Mouse (Mus musculus) C2C12 (cell line): ENCODE measurements around the gene Ankrd40. TPM values are rescaled to one million over a fixed set of nuclear protein-coding genes. Genes with fewer than 3 reads are reported as not detected.

Source experiments
- H3K27me3 ChIP-seq: one replicate; pipeline ENCODE4 v1.6.1; 2011; ENCODE audit not compliant: control insufficient read depth, insufficient read depth, insufficient read length
- H3K36me3 ChIP-seq: one replicate; pipeline ENCODE4 v1.6.1; 2011; ENCODE audit not compliant: control insufficient read depth, insufficient read depth
- H3K4me3 ChIP-seq: one replicate; pipeline ENCODE4 v1.5.1; 2011; ENCODE audit warnings: mild to moderate bottlenecking, control low read depth; ENCODE audit not compliant: poor library complexity, insufficient read depth, severe bottlenecking
- H3K79me2 ChIP-seq: one replicate; pipeline ENCODE4 v1.6.1; 2011; ENCODE audit not compliant: control insufficient read depth, insufficient read depth
- H3K79me3 ChIP-seq: one replicate; pipeline ENCODE4 v1.6.1; 2011; ENCODE audit warnings: low read depth, control low read depth
- H3ac ChIP-seq: one replicate; pipeline ENCODE3; 2011; ENCODE audit warnings: low read depth; ENCODE audit not compliant: control insufficient read depth, insufficient read length
- CEBPB ChIP-seq: IDR thresholded peaks from one replicate; pipeline ENCODE4 v1.6.1; 2011; ENCODE audit warnings: low read depth, mild to moderate bottlenecking, control low read depth, moderate library complexity
- CTCF ChIP-seq: IDR thresholded peaks from one replicate; pipeline ENCODE4 v1.5.1; 2011; ENCODE audit not compliant: control insufficient read depth, insufficient read depth, insufficient read length
- FOSL1 ChIP-seq: IDR thresholded peaks from one replicate; pipeline ENCODE4 v1.8.0; 2011; ENCODE audit warnings: mild to moderate bottlenecking, low read length; ENCODE audit not compliant: poor library complexity, insufficient read depth, severe bottlenecking
- MAX ChIP-seq: IDR thresholded peaks from one replicate; pipeline ENCODE4 v1.6.1; 2011; ENCODE audit warnings: mild to moderate bottlenecking, control low read depth
- MYOD1 ChIP-seq: IDR thresholded peaks from one replicate; pipeline ENCODE4 v1.6.1; 2011; ENCODE audit warnings: low read depth; ENCODE audit not compliant: control insufficient read depth, insufficient read length
- MYOG ChIP-seq: IDR thresholded peaks from one replicate; pipeline ENCODE4 v1.6.1; 2011; ENCODE audit not compliant: control insufficient read depth, insufficient read length; ENCODE audit errors: extremely low read depth
- USF1 ChIP-seq: IDR thresholded peaks from one replicate; pipeline ENCODE4 v1.6.1; 2011; ENCODE audit warnings: low read depth, mild to moderate bottlenecking, control low read depth, moderate library complexity
- polyA plus RNA-seq: library from polyadenylated mRNA; unstranded; fragments of >200 nt; fragmentation: generic; extraction: Trizol; gene quantifications from one replicate; pipeline ENCODE4 v1.2.1, GENCODE M21; 2012; ENCODE audit warnings: missing spikeins

The Ankrd40 gene
- polyA plus RNA-seq, 1 experiment, result 66.9 TPM

GRCm38 (mm10) chr11:94285886-94286574, 41.8 kb upstream of the Ankrd40 start:
- H3K36me3 ChIP-seq, result peaks cover 79% of the 10 kb centered on the region
- TF ChIP-seq MAX (no peak), USF1 (no peak)

GRCm38 (mm10) chr11:94287105-94287504, 40.7 kb upstream of the Ankrd40 start:
- H3ac ChIP-seq, result no peak overlapping the region
- no peaks in the 10 kb centered on the region for H3K27me3 ChIP-seq
- H3K4me3 ChIP-seq, result no peak overlapping the region
- peaks cover 82% of the 10 kb centered on the region for H3K36me3 ChIP-seq
- H3K79me2 ChIP-seq, result no peaks in the 10 kb centered on the region
- no peak for TF ChIP-seq CEBPB
- TF ChIP-seq MYOD1, result no peak
- no peak for TF ChIP-seq MAX
- no peak for TF ChIP-seq FOSL1
- no peak for TF ChIP-seq USF1
- no peak for TF ChIP-seq MYOG
- no peak for TF ChIP-seq CTCF
- no peaks in the 10 kb centered on the region for H3K79me3 ChIP-seq

More at GRCm38 (mm10) chr11:94285886-94286574, 41.8 kb upstream of the Ankrd40 start:
- no peak overlapping the region for H3ac ChIP-seq
- no peaks in the 10 kb centered on the region for H3K79me2 ChIP-seq
- H3K4me3 ChIP-seq, result no peak overlapping the region
- H3K79me3 ChIP-seq, result no peaks in the 10 kb centered on the region
- H3K27me3 ChIP-seq, result no peaks in the 10 kb centered on the region

DNA sequence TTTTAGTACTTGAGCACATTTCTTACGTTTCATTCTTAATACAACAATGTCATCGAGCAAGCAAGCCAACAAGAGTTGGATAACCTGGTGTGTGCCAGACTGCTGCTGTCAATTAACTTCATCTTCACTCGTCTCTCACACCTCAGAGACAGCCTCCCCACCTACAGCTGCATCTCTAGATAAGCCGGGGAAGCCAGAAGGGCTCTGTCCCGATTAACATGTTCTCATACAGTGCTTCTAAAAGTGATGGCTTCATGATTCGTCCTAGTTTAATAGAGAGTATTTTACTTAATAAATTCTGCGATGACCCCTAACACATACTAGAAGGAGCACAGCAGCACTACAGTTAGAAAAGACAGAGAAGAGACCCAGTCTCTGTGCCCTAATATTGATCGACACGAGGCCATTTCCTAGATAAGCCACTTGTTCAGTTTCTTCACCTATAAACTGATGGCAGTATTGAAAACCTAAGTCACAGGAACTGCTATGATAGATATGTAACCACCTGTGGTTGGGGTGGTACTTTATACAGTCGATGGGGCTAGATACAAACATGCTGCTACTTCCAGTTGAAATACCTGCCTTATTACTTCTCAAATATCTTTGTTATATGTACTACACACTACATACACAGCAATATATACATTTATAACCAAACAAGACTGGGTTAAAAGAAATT, 37.6 kb upstream of the Ankrd40 start:
- no peaks in the 10 kb centered on the region for H3K79me3 ChIP-seq
- H3K4me3 ChIP-seq, result no peak overlapping the region
- H3K79me2 ChIP-seq, result peaks cover 6% of the 10 kb centered on the region
- no peaks in the 10 kb centered on the region for H3K27me3 ChIP-seq
- no peak overlapping the region for H3ac ChIP-seq
- H3K36me3 ChIP-seq, result peaks cover 97% of the 10 kb centered on the region
- no peak for TF ChIP-seq CTCF
- TF ChIP-seq CEBPB, result no peak
- TF ChIP-seq USF1, result no peak
- no peak for TF ChIP-seq MYOD1
- no peak for TF ChIP-seq MYOG
- no peak for TF ChIP-seq MAX
- no peak for TF ChIP-seq FOSL1

DNA sequence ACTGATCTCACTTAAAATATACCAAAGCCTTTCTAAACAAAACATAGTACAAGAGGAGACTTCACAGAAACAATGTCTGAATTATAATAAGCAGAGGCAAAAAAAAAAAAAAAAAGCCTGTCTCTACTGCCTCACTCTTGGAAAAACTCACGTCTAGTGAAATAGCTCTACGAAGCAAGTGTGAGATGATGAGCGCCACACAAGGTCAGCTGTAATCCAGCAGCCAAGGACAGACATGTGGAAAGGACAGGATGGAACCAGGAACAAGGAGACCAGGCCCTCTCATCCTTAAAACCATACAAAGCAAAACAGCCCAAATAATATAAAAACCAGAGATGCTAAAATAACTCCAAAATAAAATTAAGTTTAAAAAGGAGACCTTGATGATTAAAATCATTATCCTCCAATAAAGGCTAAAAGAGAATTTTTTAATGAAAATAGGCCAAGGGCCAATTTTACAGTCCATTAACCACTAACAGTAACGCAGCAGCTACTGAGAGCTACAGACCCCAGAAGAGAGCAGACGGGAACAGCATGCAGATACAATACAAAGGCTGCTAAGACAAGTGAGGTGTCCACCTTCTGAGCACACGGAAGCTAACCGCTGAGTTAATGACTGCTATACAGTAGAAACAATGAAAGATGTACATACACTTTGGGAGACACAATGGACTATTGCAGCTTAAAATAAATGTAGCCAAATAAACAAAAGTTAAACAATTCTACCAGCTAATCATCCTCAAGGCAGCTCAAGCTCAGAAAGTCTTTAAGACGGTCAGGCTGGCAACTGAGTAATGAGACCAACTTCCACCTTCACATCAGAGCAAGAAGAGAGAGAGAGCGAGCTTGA, 32.6 kb upstream of the Ankrd40 start:
- no peak overlapping the region for H3ac ChIP-seq
- TF ChIP-seq CTCF (no peak), MYOD1 (no peak), USF1 (no peak), FOSL1 (no peak), MAX (no peak)
- peaks cover 98% of the 10 kb centered on the region for H3K36me3 ChIP-seq

DNA sequence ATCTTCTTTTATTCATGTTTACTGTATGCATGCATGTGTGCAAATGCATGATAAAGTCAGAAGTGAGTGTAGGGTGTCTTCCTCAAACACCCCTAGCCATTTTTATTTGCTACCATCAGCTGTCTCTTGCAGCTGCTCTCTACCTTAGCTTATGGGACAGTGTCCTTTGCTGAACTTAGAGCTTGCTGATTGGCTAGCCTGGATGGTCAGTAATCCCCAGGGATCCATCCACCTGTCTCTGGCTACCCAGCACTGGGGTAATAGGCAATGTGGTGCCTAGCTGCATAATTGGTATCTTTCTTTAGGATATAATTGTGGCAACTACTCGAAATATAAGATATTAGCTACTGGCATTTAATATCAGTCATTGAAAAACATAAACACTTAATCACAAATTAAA, 15.1 kb upstream of the Ankrd40 start:
- Histone ChIP-seq H3K79me2 (peaks cover 100% of the 10 kb centered on the region), H3K36me3 (peaks cover 33% of the 10 kb centered on the region), H3ac (no peak overlapping the region), H3K79me3 (peaks cover 99% of the 10 kb centered on the region), H3K4me3 (no peak overlapping the region), H3K27me3 (no peaks in the 10 kb centered on the region)
- no peak for TF ChIP-seq MYOG
- TF ChIP-seq FOSL1, result no peak
- TF ChIP-seq USF1, result no peak
- no peak for TF ChIP-seq MYOD1
- TF ChIP-seq MAX, result no peak
- TF ChIP-seq CTCF, result no peak
- no peak for TF ChIP-seq CEBPB

More for the DNA sequence above, 32.6 kb upstream of the Ankrd40 start:
- Histone ChIP-seq H3K79me2 (peaks cover 6% of the 10 kb centered on the region), H3K27me3 (no peaks in the 10 kb centered on the region), H3K79me3 (peaks cover 11% of the 10 kb centered on the region), H3K4me3 (no peak overlapping the region)
